Mouse (Mus musculus): ENCODE measurements at regions not wholly inside any gene's neighbourhood (a gene's known extent, or its start where the extent isn't known, plus 50 kb on each side); places are given as distances from the start of the nearest gene placed in this dataset.

- Histone ChIP-seq H3K36me3 (replicated peaks) (no peaks in the 10 kb centered on the region), H3K27me3 (replicated peaks; ENCODE audit: low read depth, poor library complexity, severe bottlenecking) (no peaks in the 10 kb centered on the region), H3K9me3 (no peaks in the 10 kb centered on the region), H3K4me3 (no peak overlapping the region), H3K27ac (replicated peaks) (no peak overlapping the region), H3K4me1 (no peaks in the 10 kb centered on the region)
- 74% methylated on average over 7 of the region's 7 CpGs for WGBS
- no peak for DNase-seq (ENCODE audit: low spot score)
These were observed 115.8 kb upstream of the Etaa1 start for GRCm38 (mm10) chr11:18069348-18070031.

DNA sequence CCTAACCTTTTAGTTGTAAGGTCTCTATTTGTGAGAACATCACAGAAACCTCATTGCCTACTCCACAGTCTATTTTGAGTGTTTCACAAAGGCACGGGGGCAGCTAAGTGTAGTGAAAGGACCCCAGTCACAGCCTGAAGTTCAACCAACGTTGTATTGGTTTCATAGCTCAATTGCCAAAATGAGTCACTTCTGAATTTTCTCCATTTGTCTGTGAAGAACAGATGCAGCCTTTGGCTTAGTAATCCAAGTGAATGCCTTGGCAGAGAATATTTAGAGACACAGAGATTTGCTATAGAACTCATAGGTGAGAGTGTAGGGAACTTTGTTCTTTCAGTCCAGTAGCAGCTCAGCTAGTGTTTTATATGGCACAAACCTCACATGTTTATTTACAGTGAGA lies 114.4 kb upstream of the Etaa1 start:
- Histone ChIP-seq H3K4me1 (no peaks in the 10 kb centered on the region), H3K4me3 (no peak overlapping the region), H3K36me3 (replicated peaks) (no peaks in the 10 kb centered on the region), H3K9me3 (no peaks in the 10 kb centered on the region), H3K27ac (replicated peaks) (no peak overlapping the region), H3K27me3 (replicated peaks; ENCODE audit: low read depth, poor library complexity, severe bottlenecking) (no peaks in the 10 kb centered on the region)
- no peak for DNase-seq (ENCODE audit: low spot score)
- WGBS: 48% methylated on average over 2 of the region's 2 CpGs

GRCm38 (mm10) chr11:18067676-18068075 lies 114.0 kb upstream of the Etaa1 start:
- no peak for DNase-seq (ENCODE audit: low spot score)
- no peaks in the 10 kb centered on the region for H3K36me3 ChIP-seq (replicated peaks)
- 71% methylated on average over 3 of the region's 3 CpGs for WGBS

DNA sequence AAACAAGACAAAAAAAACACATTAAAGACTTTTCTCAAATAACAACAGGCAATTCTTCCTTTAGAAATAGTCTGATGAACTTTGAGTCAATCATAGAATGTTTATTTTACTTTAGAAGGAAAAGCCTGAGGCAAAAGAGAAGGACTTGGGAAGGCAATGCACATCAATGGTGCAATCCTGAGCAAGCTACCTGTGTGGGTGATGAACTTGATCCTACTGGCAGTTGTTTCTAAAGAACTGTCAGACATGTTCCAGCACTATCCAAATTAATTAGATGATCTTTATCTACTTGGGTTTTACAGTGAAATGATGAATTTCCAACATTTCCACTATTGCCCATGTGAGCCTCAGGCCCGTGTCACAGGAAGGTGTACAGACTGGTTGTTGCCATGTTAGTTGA lies 87.9 kb upstream of the Etaa1 start:
- no peaks in the 10 kb centered on the region for H3K9me3 ChIP-seq
- H3K4me3 ChIP-seq: no peak overlapping the region
- no peaks in the 10 kb centered on the region for H3K4me1 ChIP-seq
- no peak for DNase-seq (ENCODE audit: low spot score)
- no peaks in the 10 kb centered on the region for H3K36me3 ChIP-seq (replicated peaks)
- no peaks in the 10 kb centered on the region for H3K27me3 ChIP-seq (replicated peaks; ENCODE audit: low read depth, poor library complexity, severe bottlenecking)
- no peak overlapping the region for H3K27ac ChIP-seq (replicated peaks)
- WGBS: 86% methylated on average over 1 of the region's 1 CpGs

More at GRCm38 (mm10) chr11:18067676-18068075, 114.0 kb upstream of the Etaa1 start:
- H3K27me3 ChIP-seq (replicated peaks; ENCODE audit: low read depth, poor library complexity, severe bottlenecking): no peaks in the 10 kb centered on the region
- no peak overlapping the region for H3K4me3 ChIP-seq
- H3K4me1 ChIP-seq: no peaks in the 10 kb centered on the region
- no peaks in the 10 kb centered on the region for H3K9me3 ChIP-seq
- no peak overlapping the region for H3K27ac ChIP-seq (replicated peaks)

DNA sequence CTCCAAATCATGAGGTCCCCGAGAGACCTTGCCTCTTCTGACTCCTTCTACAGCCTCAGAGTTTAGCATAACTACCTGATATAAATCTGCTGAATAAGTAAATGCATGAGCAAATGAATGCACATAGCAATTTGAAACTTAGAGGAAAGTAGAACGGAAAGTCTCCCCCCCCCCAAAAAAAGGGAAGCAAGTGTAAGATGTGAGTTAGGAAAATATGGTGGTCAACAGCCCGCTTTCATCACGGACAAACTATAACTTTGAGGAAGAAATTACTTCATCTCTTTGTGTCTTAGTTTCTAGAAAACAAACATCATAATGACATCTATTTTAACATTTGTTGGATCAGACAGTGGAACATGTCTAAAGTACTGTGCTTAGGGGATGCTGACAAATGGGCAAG lies 77.4 kb upstream of the Etaa1 start:
- H3K36me3 ChIP-seq (replicated peaks): no peaks in the 10 kb centered on the region
- no peak overlapping the region for H3K27ac ChIP-seq (replicated peaks)
- H3K4me3 ChIP-seq: no peak overlapping the region
- DNase-seq (ENCODE audit: low spot score): no peak
- WGBS: 93% methylated on average over 4 of the region's 4 CpGs
- H3K27me3 ChIP-seq (replicated peaks; ENCODE audit: low read depth, poor library complexity, severe bottlenecking): no peaks in the 10 kb centered on the region
- H3K9me3 ChIP-seq: no peaks in the 10 kb centered on the region
- H3K4me1 ChIP-seq: no peaks in the 10 kb centered on the region

GRCm38 (mm10) chr11:18022065-18022464 lies 68.4 kb upstream of the Etaa1 start:
- Histone ChIP-seq H3K36me3 (replicated peaks) (no peaks in the 10 kb centered on the region), H3K27me3 (replicated peaks; ENCODE audit: low read depth, poor library complexity, severe bottlenecking) (no peaks in the 10 kb centered on the region), H3K9me3 (no peaks in the 10 kb centered on the region), H3K4me1 (no peaks in the 10 kb centered on the region), H3K4me3 (no peak overlapping the region), H3K27ac (replicated peaks) (no peak overlapping the region)
- DNase-seq (ENCODE audit: low spot score): no peak
- WGBS: 90% methylated on average over 4 of the region's 4 CpGs

- no peak overlapping the region for H3K4me3 ChIP-seq
- H3K4me1 ChIP-seq: peaks cover 26% of the 10 kb centered on the region
- H3K27ac ChIP-seq (replicated peaks): no peak overlapping the region; the same call in 1 of the 2 replicates
- DNase-seq (ENCODE audit: low spot score): peak; percentile 9
- no peaks in the 10 kb centered on the region for H3K36me3 ChIP-seq (replicated peaks)
- H3K9me3 ChIP-seq: no peaks in the 10 kb centered on the region
- WGBS: 31% methylated on average over 4 of the region's 4 CpGs
- no peaks in the 10 kb centered on the region for H3K27me3 ChIP-seq (replicated peaks; ENCODE audit: low read depth, poor library complexity, severe bottlenecking)
These were observed 61.6 kb upstream of the Etaa1 start for GRCm38 (mm10) chr11:18015239-18015638.

- Histone ChIP-seq H3K4me1 (peaks cover 26% of the 10 kb centered on the region), H3K4me3 (0 out of 2 replicates have a peak overlapping the region, but pooled peaks have one; percentile 5)
These were observed 60.9 kb upstream of the Etaa1 start for GRCm38 (mm10) chr11:18014610-18015009.

DNA sequence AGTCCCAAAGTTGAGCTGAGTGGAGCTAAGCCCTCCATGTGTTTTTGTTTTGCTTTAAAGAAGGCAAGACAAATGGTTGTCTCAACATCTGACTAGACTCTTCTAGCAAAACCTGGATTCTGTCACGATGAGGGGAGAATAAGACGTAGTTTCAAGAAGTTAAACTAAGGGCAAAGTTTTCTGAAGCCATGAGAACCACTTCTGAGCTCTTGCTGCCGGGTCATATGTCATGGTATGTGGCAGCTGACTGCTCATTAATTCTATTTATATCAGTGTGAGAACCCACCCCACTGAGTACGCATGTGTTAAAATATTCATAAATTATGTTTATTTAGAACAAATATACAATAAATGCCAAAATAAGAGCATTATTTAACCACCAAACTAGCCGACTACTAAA lies 58.4 kb upstream of the Etaa1 start:
- Histone ChIP-seq H3K27ac (replicated peaks) (no peak overlapping the region), H3K9me3 (no peaks in the 10 kb centered on the region), H3K36me3 (replicated peaks) (no peaks in the 10 kb centered on the region), H3K27me3 (replicated peaks; ENCODE audit: low read depth, poor library complexity, severe bottlenecking) (no peaks in the 10 kb centered on the region), H3K4me3 (no peak overlapping the region), H3K4me1 (peaks cover 26% of the 10 kb centered on the region)
- whole genome bisulfite sequencing: 59% methylated on average over 5 of the region's 5 CpGs
- no peak for DNase-seq (ENCODE audit: low spot score)

More at GRCm38 (mm10) chr11:18014610-18015009, 60.9 kb upstream of the Etaa1 start:
- DNase-seq (ENCODE audit: low spot score): peak; percentile 27
- 18% methylated on average over 9 of the region's 9 CpGs for whole genome bisulfite sequencing
- H3K9me3 ChIP-seq: no peaks in the 10 kb centered on the region
- no peaks in the 10 kb centered on the region for H3K36me3 ChIP-seq (replicated peaks)
- no peaks in the 10 kb centered on the region for H3K27me3 ChIP-seq (replicated peaks; ENCODE audit: low read depth, poor library complexity, severe bottlenecking)
- H3K27ac ChIP-seq (replicated peaks): peak overlapping the region; percentile 14; the same call in 1 of the 2 replicates

- Histone ChIP-seq H3K4me1 (peaks cover 26% of the 10 kb centered on the region), H3K9me3 (no peaks in the 10 kb centered on the region), H3K27ac (replicated peaks) (peak overlapping the region; percentile 54), H3K27me3 (replicated peaks; ENCODE audit: low read depth, poor library complexity, severe bottlenecking) (no peaks in the 10 kb centered on the region), H3K4me3 (peak overlapping the region; percentile 39), H3K36me3 (replicated peaks) (no peaks in the 10 kb centered on the region)
- 17% methylated on average over 13 of the region's 13 CpGs for WGBS
- DNase-seq (ENCODE audit: low spot score): peak; percentile 61
These were observed 57.5 kb upstream of the Etaa1 start for GRCm38 (mm10) chr11:18011101-18011733.

DNA sequence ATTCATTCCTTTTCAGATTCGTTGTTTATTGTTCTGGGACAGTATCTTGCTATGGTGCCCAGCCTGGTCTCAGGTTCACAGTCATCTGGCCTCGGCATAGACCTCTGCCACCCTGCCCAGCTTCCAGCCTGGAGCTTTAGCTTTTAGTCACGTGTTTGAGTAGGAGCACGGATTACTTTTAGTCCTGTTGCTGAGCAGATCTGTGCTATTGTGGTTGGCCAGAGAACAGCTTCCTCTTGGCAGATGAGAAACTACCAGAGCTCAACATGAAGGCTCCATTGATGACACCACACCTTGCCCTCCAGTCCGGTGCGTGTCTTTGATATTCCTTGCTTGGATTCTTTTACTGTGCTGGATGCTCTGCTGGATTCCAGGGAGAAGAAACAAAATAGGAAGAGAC lies 54.5 kb upstream of the Etaa1 start:
- Histone ChIP-seq H3K27me3 (replicated peaks; ENCODE audit: low read depth, poor library complexity, severe bottlenecking) (no peaks in the 10 kb centered on the region), H3K4me3 (no peak overlapping the region), H3K4me1 (peaks cover 16% of the 10 kb centered on the region), H3K27ac (replicated peaks) (no peak overlapping the region), H3K9me3 (no peaks in the 10 kb centered on the region), H3K36me3 (replicated peaks) (no peaks in the 10 kb centered on the region)
- no peak for DNase-seq (ENCODE audit: low spot score)
- 88% methylated on average over 6 of the region's 6 CpGs for WGBS
